Mouse (Mus musculus): ENCODE results near the gene Tmem168.

- TF ChIP-seq GATA1 (IDR thresholded peaks at IDR 0.05; ENCODE audit: low read length) = no peak
- TF ChIP-seq TAL1 (IDR thresholded peaks at IDR 0.05; ENCODE audit: low read length) = no peak
These were observed 6.3 kb downstream of the Tmem168 start for GRCm38 (mm10) chr6:13601587-13601986.

Data from erythroblast, embryonic 14.5 days (primary cell).